Mouse (Mus musculus): ENCODE measurements at regions not wholly inside any gene's neighbourhood (a gene's known extent, or its start where the extent isn't known, plus 50 kb on each side); places are given as distances from the start of the nearest gene placed in this dataset.

GRCm38 (mm10) chr6:51025411-51025810 is 371.2 kb upstream of the Npvf start:
- no peak for ATAC-seq (replicated peaks; ENCODE audit: low FRiP score, low TSS enrichment, poor library complexity, severe bottlenecking)

- no peak for ATAC-seq (replicated peaks; ENCODE audit: low FRiP score, low TSS enrichment, poor library complexity, severe bottlenecking)
Observed at GRCm38 (mm10) chr6:51027296-51027695, 373.1 kb upstream of the Npvf start.

- no peak for ATAC-seq (replicated peaks; ENCODE audit: low FRiP score, low TSS enrichment, poor library complexity, severe bottlenecking)
Observed at GRCm38 (mm10) chr6:51029516-51029915, 375.3 kb upstream of the Npvf start.

GRCm38 (mm10) chr6:51029953-51030352 is 375.7 kb upstream of the Npvf start:
- no peak for ATAC-seq (replicated peaks; ENCODE audit: low FRiP score, low TSS enrichment, poor library complexity, severe bottlenecking)

GRCm38 (mm10) chr6:51033835-51034234 is 379.6 kb upstream of the Npvf start:
- ATAC-seq (replicated peaks; ENCODE audit: low FRiP score, low TSS enrichment, poor library complexity, severe bottlenecking) = no peak

- ATAC-seq (replicated peaks; ENCODE audit: low FRiP score, low TSS enrichment, poor library complexity, severe bottlenecking) = no peak
Observed at GRCm38 (mm10) chr6:51036074-51036473, 381.8 kb upstream of the Npvf start.

GRCm38 (mm10) chr6:51036553-51036952 is 382.3 kb upstream of the Npvf start:
- ATAC-seq (replicated peaks; ENCODE audit: low FRiP score, low TSS enrichment, poor library complexity, severe bottlenecking) = no peak

- no peak for ATAC-seq (replicated peaks; ENCODE audit: low FRiP score, low TSS enrichment, poor library complexity, severe bottlenecking)
Observed at GRCm38 (mm10) chr6:51036956-51037355, 382.7 kb upstream of the Npvf start.

- no peak for ATAC-seq (replicated peaks; ENCODE audit: low FRiP score, low TSS enrichment, poor library complexity, severe bottlenecking)
Observed at GRCm38 (mm10) chr6:51039486-51040180, 385.4 kb upstream of the Npvf start.

- no peak for ATAC-seq (replicated peaks; ENCODE audit: low FRiP score, low TSS enrichment, poor library complexity, severe bottlenecking)
Observed at GRCm38 (mm10) chr6:51043970-51044369, 388.5 kb upstream of the Nfe2l3 start.

GRCm38 (mm10) chr6:51044873-51045272 is 387.6 kb upstream of the Nfe2l3 start:
- no peak for ATAC-seq (replicated peaks; ENCODE audit: low FRiP score, low TSS enrichment, poor library complexity, severe bottlenecking)

GRCm38 (mm10) chr6:51052451-51052921 is 380.0 kb upstream of the Nfe2l3 start:
- no peak for ATAC-seq (replicated peaks; ENCODE audit: low FRiP score, low TSS enrichment, poor library complexity, severe bottlenecking)

- ATAC-seq (replicated peaks; ENCODE audit: low FRiP score, low TSS enrichment, poor library complexity, severe bottlenecking) = no peak
Observed at GRCm38 (mm10) chr6:51057229-51057628, 375.2 kb upstream of the Nfe2l3 start.

GRCm38 (mm10) chr6:51059923-51060847 is 372.3 kb upstream of the Nfe2l3 start:
- no peak for ATAC-seq (replicated peaks; ENCODE audit: low FRiP score, low TSS enrichment, poor library complexity, severe bottlenecking)

- ATAC-seq (replicated peaks; ENCODE audit: low FRiP score, low TSS enrichment, poor library complexity, severe bottlenecking) = no peak
Observed at GRCm38 (mm10) chr6:51060848-51061535, 371.5 kb upstream of the Nfe2l3 start.

GRCm38 (mm10) chr6:51065156-51065555 is 367.3 kb upstream of the Nfe2l3 start:
- ATAC-seq (replicated peaks; ENCODE audit: low FRiP score, low TSS enrichment, poor library complexity, severe bottlenecking) = no peak

GRCm38 (mm10) chr6:51067332-51067731 is 365.1 kb upstream of the Nfe2l3 start:
- ATAC-seq (replicated peaks; ENCODE audit: low FRiP score, low TSS enrichment, poor library complexity, severe bottlenecking) = no peak

GRCm38 (mm10) chr6:51069945-51070344 is 362.5 kb upstream of the Nfe2l3 start:
- ATAC-seq (replicated peaks; ENCODE audit: low FRiP score, low TSS enrichment, poor library complexity, severe bottlenecking) = no peak

GRCm38 (mm10) chr6:51071243-51071642 is 361.2 kb upstream of the Nfe2l3 start:
- ATAC-seq (replicated peaks; ENCODE audit: low FRiP score, low TSS enrichment, poor library complexity, severe bottlenecking) = no peak

GRCm38 (mm10) chr6:51075026-51075425 is 357.4 kb upstream of the Nfe2l3 start:
- ATAC-seq (replicated peaks; ENCODE audit: low FRiP score, low TSS enrichment, poor library complexity, severe bottlenecking) = no peak

Data from megakaryocyte-erythroid progenitor cell, adult 5-6 weeks (primary cell).